Mouse (Mus musculus) MEL (cell line): Measurements from ENCODE around the gene Pom121.

ENCODE experiments used
- BHLHE40 ChIP-seq: IDR thresholded peaks from 2 replicates; pipeline ENCODE4 v1.6.1; 2012; ENCODE audit warnings: low read depth, mild to moderate bottlenecking, inconsistent platforms, low read length, improper control_type of control experiment, borderline replicate concordance
- CTCF ChIP-seq, 3 experiments: IDR thresholded peaks in 2 of 3; conservative IDR thresholded peaks in 1 of 3; 2 replicates each; pipeline ENCODE4 v1.5.1; 2011 to 2012; ENCODE audit warnings: low read length in 3 of 3, low read depth in 2 of 3, mild to moderate bottlenecking in 2 of 3, improper control_type of control experiment in 1 of 3, inconsistent platforms in 1 of 3, mixed read lengths in 1 of 3, moderate library complexity in 1 of 3; ENCODE audit not compliant: control insufficient read depth in 1 of 3, insufficient read depth in 1 of 3, poor library complexity in 1 of 3, severe bottlenecking in 1 of 3
- EP300 ChIP-seq, 2 experiments: IDR thresholded peaks; 2 replicates each; pipeline ENCODE4 v1.6.1; 2011; ENCODE audit warnings: improper control_type of control experiment in 2 of 2, low read length in 2 of 2, low read depth in 1 of 2, mild to moderate bottlenecking in 1 of 2
- ETS1 ChIP-seq: IDR thresholded peaks from 2 replicates; pipeline ENCODE4 v1.6.1; 2012; ENCODE audit warnings: low read depth, mild to moderate bottlenecking, inconsistent platforms, low read length, improper control_type of control experiment, moderate library complexity
- GATA1 ChIP-seq: IDR thresholded peaks from 2 replicates; pipeline ENCODE4 v1.6.1; 2011; ENCODE audit warnings: low read depth, low read length, improper control_type of control experiment
- KAT2A ChIP-seq: conservative IDR thresholded peaks from 2 replicates; pipeline ENCODE4 v1.6.1; 2012; ENCODE audit warnings: low read depth, low read length, improper control_type of control experiment, inconsistent platforms
- MAX ChIP-seq: IDR thresholded peaks from 2 replicates; pipeline ENCODE4 v1.6.1; 2011; ENCODE audit warnings: low read length, improper control_type of control experiment
- POLR2A ChIP-seq, 2 experiments: IDR thresholded peaks; 2 replicates each; pipeline ENCODE4 v1.6.1; 2011 to 2012; ENCODE audit warnings: low read length in 2 of 2, mild to moderate bottlenecking in 2 of 2, control low read depth in 1 of 2, improper control_type of control experiment in 1 of 2, low read depth in 1 of 2, moderate library complexity in 1 of 2; ENCODE audit not compliant: control insufficient read depth in 1 of 2, insufficient read depth in 1 of 2, poor library complexity in 1 of 2
- POLR2AphosphoS5 ChIP-seq: IDR thresholded peaks from 2 replicates; pipeline ENCODE4 v1.6.1; 2012; ENCODE audit warnings: low read depth, borderline replicate concordance, mild to moderate bottlenecking, inconsistent platforms, low read length, moderate library complexity, mixed read lengths
- RCOR1 ChIP-seq: IDR thresholded peaks from 2 replicates; pipeline ENCODE4 v1.6.1; 2012; ENCODE audit warnings: low read depth, mild to moderate bottlenecking, inconsistent platforms, low read length, improper control_type of control experiment
- TCF12 ChIP-seq: IDR thresholded peaks from 2 replicates; pipeline ENCODE4 v1.6.1; 2014; ENCODE audit warnings: low read depth, mild to moderate bottlenecking, inconsistent platforms, low read length, improper control_type of control experiment, moderate library complexity
- ZNF384 ChIP-seq: IDR thresholded peaks from 2 replicates; pipeline ENCODE4 v1.6.1; 2012; ENCODE audit warnings: low read depth, mild to moderate bottlenecking, inconsistent platforms, low read length, improper control_type of control experiment

- no peak for TF ChIP-seq POLR2AphosphoS5
- no peak for TF ChIP-seq EP300 (IDR thresholded peaks at IDR 0.05; ENCODE audit: low read depth in 1 of 2, low read length in 2 of 2)
- TF ChIP-seq ZNF384 = no peak
- no peak for TF ChIP-seq POLR2A (IDR thresholded peaks at IDR 0.05; ENCODE audit: control insufficient read depth in 1 of 2, insufficient read depth in 1 of 2, low read depth in 1 of 2, low read length in 2 of 2, poor library complexity in 1 of 2)
- no peak for TF ChIP-seq RCOR1
- no peak for TF ChIP-seq BHLHE40
- no peak for TF ChIP-seq CTCF (IDR thresholded peaks at IDR 0.05 in 2 of 3, conservative IDR thresholded peaks at IDR 0.05 in 1 of 3; ENCODE audit: control insufficient read depth in 1 of 3, insufficient read depth in 1 of 3, low read depth in 2 of 3, low read length in 3 of 3, poor library complexity in 1 of 3, severe bottlenecking in 1 of 3)
- no peak for TF ChIP-seq KAT2A
- no peak for TF ChIP-seq ETS1
- no peak for TF ChIP-seq TCF12
- TF ChIP-seq MAX = no peak
- TF ChIP-seq GATA1 = no peak
These were observed 46.8 kb downstream of the Pom121 start for GRCm38 (mm10) chr5:135347511-135348011.
